Mouse (Mus musculus): Measurements from ENCODE around the gene BC004004.

Gene BC004004

GRCm38 (mm10) chr17:29322603-29322962, 54.0 kb downstream of the BC004004 start:
- DNase-seq (ENCODE audit: low read depth): no peak

GRCm38 (mm10) chr17:29323625-29324024, 55.0 kb downstream of the BC004004 start:
- no peak for DNase-seq (ENCODE audit: low read depth)

GRCm38 (mm10) chr17:29325831-29326230, 57.2 kb downstream of the BC004004 start:
- DNase-seq (ENCODE audit: low read depth): no peak

GRCm38 (mm10) chr17:29326531-29327529, 58.2 kb downstream of the BC004004 start:
- no peak for DNase-seq (ENCODE audit: low read depth)

GRCm38 (mm10) chr17:29327691-29328090, 59.1 kb downstream of the BC004004 start:
- no peak for DNase-seq (ENCODE audit: low read depth)

- no peak for DNase-seq (ENCODE audit: low read depth)
Observed at GRCm38 (mm10) chr17:29330221-29330620, 61.6 kb downstream of the BC004004 start.

- DNase-seq (ENCODE audit: low read depth): no peak
Observed at GRCm38 (mm10) chr17:29330671-29331410, 62.3 kb downstream of the BC004004 start.

GRCm38 (mm10) chr17:29332186-29332685, 63.6 kb downstream of the BC004004 start:
- no peak for DNase-seq (ENCODE audit: low read depth)

- no peak for DNase-seq (ENCODE audit: low read depth)
Observed at GRCm38 (mm10) chr17:29336266-29336990, 67.8 kb downstream of the BC004004 start.

- no peak for DNase-seq (ENCODE audit: low read depth)
Observed at GRCm38 (mm10) chr17:29337979-29338823, 69.6 kb downstream of the BC004004 start.

GRCm38 (mm10) chr17:29339170-29339768, 70.7 kb downstream of the BC004004 start:
- DNase-seq (ENCODE audit: low read depth): no peak

GRCm38 (mm10) chr17:29340406-29341261, 72.0 kb downstream of the BC004004 start:
- no peak for DNase-seq (ENCODE audit: low read depth)

- no peak for DNase-seq (ENCODE audit: low read depth)
Observed at GRCm38 (mm10) chr17:29341591-29342003, 73.0 kb downstream of the BC004004 start.

GRCm38 (mm10) chr17:29342010-29342910, 73.7 kb downstream of the BC004004 start:
- DNase-seq (ENCODE audit: low read depth): no peak

- no peak for DNase-seq (ENCODE audit: low read depth)
Observed at GRCm38 (mm10) chr17:29343241-29343640, 74.7 kb downstream of the BC004004 start.

- no peak for DNase-seq (ENCODE audit: low read depth)
Observed at GRCm38 (mm10) chr17:29345272-29345671, 76.7 kb downstream of the BC004004 start.

- no peak for DNase-seq (ENCODE audit: low read depth)
Observed at GRCm38 (mm10) chr17:29346496-29347125, 78.0 kb downstream of the BC004004 start.

- no peak for DNase-seq (ENCODE audit: low read depth)
Observed at GRCm38 (mm10) chr17:29347126-29347644, 78.6 kb downstream of the BC004004 start.

Data from c-Kit-positive CD71-negative TER-119-negative erythroid progenitor cells, embryonic 14.5 days (primary cell).